ENCODE assay signal across 22 mouse cellular contexts in genomic region chr5:135243166-135243565, GRCm38 (mm10). TPM values are rescaled to one million over a fixed set of nuclear protein-coding genes. Genes with fewer than 3 reads are reported as not detected.
DNase-seq lines count a peak whose midpoint lies in the region; ATAC-seq lines count a peak whose summit lies in the region.
"Had no signal": no experiment of that assay in that cellular context is flagged by ENCODE, and none has a peak within 500 bp of the region (broad histone marks: within the 10 kb centered on the region; RNA-seq: fewer than 3 reads in every experiment).

No protein-coding gene starts in this region.

- H3K9me3 ChIP-seq in heart, embryonic 15.5 days (replicated peaks): no peaks in the 10 kb centered on the region
- H3K9me3 ChIP-seq: embryonic facial prominence, embryonic 12.5 days; forebrain, embryonic 13.5 days; neural tube, embryonic 13.5 days had no signal

- ATAC-seq in heart, embryonic 15.5 days (replicated peaks; ENCODE audit: insufficient number of reproducible peaks, insufficient read depth, low FRiP score, low read depth): no peak
- ATAC-seq: forebrain, embryonic 13.5 days; inflammation-experienced regulatory T-cells, adult 6 months; midbrain, embryonic 16.5 days had no signal

- H3K27ac ChIP-seq in heart, embryonic 15.5 days: peak overlapping the region; percentile 89
- H3K27ac ChIP-seq: embryonic facial prominence, embryonic 12.5 days; forebrain, embryonic 13.5 days; hindbrain, embryonic 14.5 days; neural tube, embryonic 13.5 days had no signal

- H3K4me2 ChIP-seq in heart, embryonic 15.5 days: no peak overlapping the region
- H3K4me2 ChIP-seq: embryonic facial prominence, embryonic 12.5 days; forebrain, embryonic 13.5 days; hindbrain, embryonic 14.5 days; neural tube, embryonic 13.5 days had no signal

- intact Hi-C loops in heart, postnatal 14 days (cut with DNase I): no loop called here
- intact Hi-C loops in heart, postnatal 36 days (cut with DNase I): no loop called here

- no peaks in the 10 kb centered on the region for H3K27me3 ChIP-seq in heart, embryonic 15.5 days
- H3K27me3 ChIP-seq: embryonic facial prominence, embryonic 12.5 days; forebrain, embryonic 13.5 days; neural tube, embryonic 13.5 days had no signal

- H3K4me3 ChIP-seq in heart, embryonic 15.5 days: no peak overlapping the region
- H3K4me3 ChIP-seq: embryonic facial prominence, embryonic 12.5 days; erythroblast, embryonic 14.5 days; forebrain, embryonic 13.5 days; myocyte; neural tube, embryonic 13.5 days had no signal

- H3K36me3 ChIP-seq in heart, embryonic 15.5 days: peaks cover 88% of the 10 kb centered on the region

- H3K9ac ChIP-seq in heart, embryonic 15.5 days: no peak overlapping the region
- H3K9ac ChIP-seq: embryonic facial prominence, embryonic 12.5 days; forebrain, embryonic 13.5 days; hindbrain, embryonic 14.5 days; neural tube, embryonic 13.5 days had no signal

- WGBS in heart, embryonic 15.5 days: 94% methylated on average over 1 of the region's 1 CpGs

- peaks cover 34% of the 10 kb centered on the region for H3K4me1 ChIP-seq in heart, embryonic 15.5 days (replicated peaks)
- H3K4me1 ChIP-seq: embryonic facial prominence, embryonic 12.5 days had no signal

- DNase-seq in cerebellum, postnatal 25 days: peak; percentile 53 to 59
- DNase-seq in cerebellum, adult 11 months: no peak
- DNase-seq in heart, adult 11 months: peak; percentile 85
- no peak for DNase-seq in heart, postnatal 14 days
- no peak for DNase-seq in heart, postnatal 36 days
- no peak for DNase-seq in right cerebral cortex, postnatal 10 days (ENCODE audit: low spot score in 2 of 2)
- DNase-seq: adrenal gland, postnatal 25 days; gastrocnemius, postnatal 25 days; heart, postnatal 10 days; kidney, adult 18-20 months; kidney, postnatal 4 days; lung, postnatal 4 days; retina, postnatal 1 day had no signal

RNA-seq across cellular contexts. Expression of gene Fzd9, which starts 7.9 kb away (rescaled TPM):
- total RNA-seq in heart, postnatal 14 days (2021): under 1 TPM; 0.29 to 0.55 TPM
- 5.0 and 7.4 TPM in 2 replicates for polyA plus RNA-seq in heart, embryonic 15.5 days (2015; fragmentation: Nextera tagmentation; extraction: Ambion mirVana)
- total RNA-seq in heart, postnatal 36 days (2021): under 1 TPM; 0.73 to 0.75 TPM

RNA-seq across cellular contexts. Expression of gene Baz1b, which starts 56.1 kb away (rescaled TPM):
- total RNA-seq in heart, postnatal 14 days (2021): 10 to 100 TPM; 43.1 to 44.9 TPM
- polyA plus RNA-seq in heart, embryonic 15.5 days (2015; fragmentation: Nextera tagmentation; extraction: Ambion mirVana): 20.9 and 25.8 TPM in 2 replicates
- total RNA-seq in heart, postnatal 36 days (2021): 10 to 100 TPM; 41.4 to 43.0 TPM

Comparison
In these comparisons a context has a peak if more than half of its experiments do, and no peak if none do; other contexts are left out.
1. DNase-seq: peak in cerebellum, postnatal 25 days (2 of 2) and heart, adult 11 months (single experiment); none in cerebellum, adult 11 months (single experiment), heart, postnatal 14 days (0 of 2), heart, postnatal 36 days (0 of 2) and right cerebral cortex, postnatal 10 days (0 of 2).